Mouse (Mus musculus) layer of hippocampus, adult 6 months (tissue): ENCODE measurements around the gene Rptn. TPM values are rescaled to one million over a fixed set of nuclear protein-coding genes. Genes with fewer than 3 reads are reported as not detected.

Experiments
- long read RNA-seq, 2 experiments: library from polyadenylated mRNA; unstranded; transcript quantifications; one replicate each; pipeline ENCODE4 v2.0.0; 2019 to 2020
- microRNA-seq: library from miRNA; unstranded; fragments of <30 nt; microRNA quantifications from one replicate; pipeline ENCODE4 v1.2.0, GENCODE M21; 2020
- polyA plus RNA-seq: library from polyadenylated mRNA; unstranded; fragments of <200 nt; fragmentation: Nextera tagmentation; gene quantifications from 2 replicates; pipeline ENCODE4 v1.2.3, GENCODE M21; 2021

The Rptn gene
- polyA plus RNA-seq = not detected in 2 replicates
- long read RNA-seq, experiment 1 = 0 reads
- long read RNA-seq, experiment 2 = 0 reads

DNA sequence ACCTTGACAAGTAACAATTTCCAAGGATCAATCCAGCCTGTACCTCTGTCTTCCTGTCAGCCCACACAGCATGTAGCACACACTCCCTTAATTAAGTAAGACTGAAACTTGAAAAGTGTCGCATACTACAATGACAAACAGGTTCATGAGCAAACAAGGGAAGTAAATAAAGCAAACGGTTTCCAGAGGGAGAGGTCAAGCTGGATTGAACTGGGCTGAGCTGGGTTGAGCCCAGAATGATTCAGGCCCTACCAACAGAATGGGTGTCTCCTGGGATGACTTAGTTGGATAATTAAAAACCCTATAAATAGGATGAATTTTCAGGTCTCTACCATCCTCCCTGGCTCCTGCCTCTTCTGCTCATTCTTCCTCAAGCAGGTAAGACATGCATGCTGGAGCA lies at the start of gene Rptn:
Gene Rptn (plus strand): TSS at position 334 of the 400 bp plus-strand sequence.

GRCm38 (mm10) chr3:93442030-93442429 lies 48.5 kb downstream of the Rptn start, which contains the start of gene Tchh:
Gene Tchh (plus strand): TSS chr3:93442330.

Small RNA genes within 50 kb of the gene (microRNA-seq; reads per million reads assigned to microRNA genes)
- gene Gm22752 (not detected), gene Gm44353 (not detected)

Other genes with a start within 250 kb of the Rptn start
- not detected in 2 replicates for gene Crnn, start 248.9 kb upstream of the Rptn start, polyA plus RNA-seq
- gene Flg2, start 196.4 kb upstream of the Rptn start, polyA plus RNA-seq = not detected in 2 replicates
- not detected in 2 replicates for gene Flg, start 120.2 kb upstream of the Rptn start, polyA plus RNA-seq
- gene Hrnr, start 74.0 kb upstream of the Rptn start, polyA plus RNA-seq = not detected in 2 replicates
- 1.0 and 1.2 TPM in 2 replicates for gene Tchh, start 48.6 kb downstream of the Rptn start, polyA plus RNA-seq
- gene Tchhl1, start 75.1 kb downstream of the Rptn start, polyA plus RNA-seq = not detected in 2 replicates
- 27.8 and 28.4 TPM in 2 replicates for gene S100a11, start 126.8 kb downstream of the Rptn start, polyA plus RNA-seq
- gene S100a10, start 161.4 kb downstream of the Rptn start, polyA plus RNA-seq = 88.6 and 91.8 TPM in 2 replicates